ENCODE assay signal across 17 mouse cellular contexts in genomic region chr1:122095726-122096125, GRCm38 (mm10).
"Had no signal": no experiment of that assay in that cellular context is flagged by ENCODE, and none has a peak within 500 bp of the region (broad histone marks: within the 10 kb centered on the region; RNA-seq: fewer than 3 reads in every experiment).

No protein-coding gene starts in this region.

- H3K4me1 ChIP-seq: lung, embryonic 15.5 days; megakaryocyte, embryonic 14.5 days; neural tube, embryonic 12.5 days; stomach, embryonic 15.5 days had no signal

- H3K9ac ChIP-seq: lung, embryonic 15.5 days; neural tube, embryonic 12.5 days; stomach, embryonic 15.5 days had no signal

- H3K4me2 ChIP-seq: lung, embryonic 15.5 days; midbrain, embryonic 11.5 days; neural tube, embryonic 12.5 days; stomach, embryonic 15.5 days had no signal

- H3K9me3 ChIP-seq: lung, embryonic 15.5 days; megakaryocyte, embryonic 14.5 days; neural tube, embryonic 12.5 days; stomach, embryonic 15.5 days had no signal

- H3K4me3 ChIP-seq: lung, embryonic 15.5 days; megakaryocyte, embryonic 14.5 days; neural tube, embryonic 12.5 days; stomach, embryonic 15.5 days had no signal

- H3K27ac ChIP-seq: lung, embryonic 15.5 days; macrophage; neural tube, embryonic 12.5 days; stomach, embryonic 15.5 days; stomach, postnatal 0 days had no signal

- H3K27me3 ChIP-seq: lung, embryonic 15.5 days; megakaryocyte, embryonic 14.5 days; neural tube, embryonic 12.5 days; stomach, embryonic 15.5 days had no signal

- ATAC-seq: lung, postnatal 0 days; midbrain, embryonic 16.5 days had no signal

- DNase-seq: lung, adult 2 months; lung, postnatal 14 days; lung, postnatal 36 days; midbrain, embryonic 14.5 days; right cerebral cortex, postnatal 14 days; thymus, adult 2 months; thymus, postnatal 25 days; thymus, postnatal 4 days had no signal

- H3K36me3 ChIP-seq: lung, embryonic 15.5 days; neural tube, embryonic 12.5 days; stomach, embryonic 15.5 days had no signal
